Mouse (Mus musculus) heart, adult 2 months (tissue): ENCODE measurements around the gene 4930595D18Rik. TPM values are rescaled to one million over a fixed set of nuclear protein-coding genes. Genes with fewer than 3 reads are reported as not detected.

Experiments
- DNase-seq, 2 experiments: peaks; one replicate each; pipeline ENCODE4 v3.0.0; 2021
- H3K27ac ChIP-seq: fragments of 200-600 bp; 2 replicates; pipeline ENCODE4 v1.8.1; 2022
- H3K27me3 ChIP-seq: fragments of 200-500 bp; 2 replicates; pipeline ENCODE4 v1.6.1; 2012; ENCODE audit warnings: mild to moderate bottlenecking, low read length, inconsistent platforms, mixed read lengths; ENCODE audit not compliant: control insufficient read depth, insufficient read depth
- H3K36me3 ChIP-seq: fragments of 200-500 bp; 2 replicates; pipeline ENCODE4 v1.6.1; 2012; ENCODE audit warnings: low read length, inconsistent platforms; ENCODE audit not compliant: control insufficient read depth, insufficient read depth
- H3K4me1 ChIP-seq: fragments of 200-500 bp; 2 replicates; pipeline ENCODE4 v1.6.1; 2011; ENCODE audit warnings: low read length; ENCODE audit not compliant: control insufficient read depth, insufficient read depth
- H3K4me3 ChIP-seq: fragments of 200-600 bp; 2 replicates; pipeline ENCODE4 v1.8.1; 2022
- H3K79me2 ChIP-seq: fragments of 200-500 bp; replicated peaks from 2 replicates; pipeline ENCODE4 v1.6.1; 2012; ENCODE audit warnings: mild to moderate bottlenecking, inconsistent platforms, low read length, moderate library complexity, mixed read lengths; ENCODE audit not compliant: control insufficient read depth, insufficient read depth
- H3K9ac ChIP-seq: fragments of 200-500 bp; 2 replicates; pipeline ENCODE4 v1.6.1; 2012; ENCODE audit warnings: low read depth, mild to moderate bottlenecking, control low read depth, inconsistent platforms, low read length, mixed read lengths
- CTCF ChIP-seq: fragments of 200-600 bp; IDR thresholded peaks from 2 replicates; pipeline ENCODE4 v1.8.1; 2022; ENCODE audit warnings: antibody characterized with exemption, mild to moderate bottlenecking, moderate library complexity
- EP300 ChIP-seq: fragments of 200-500 bp; IDR thresholded peaks from 2 replicates; pipeline ENCODE4 v1.6.1; 2011; ENCODE audit warnings: low read depth, low read length, control low read depth; ENCODE audit not compliant: insufficient read depth
- POLR2A ChIP-seq: fragments of 200-500 bp; IDR thresholded peaks from 2 replicates; pipeline ENCODE4 v1.6.1; 2011; ENCODE audit warnings: mild to moderate bottlenecking, low read depth, low read length, control low read depth; ENCODE audit not compliant: insufficient read depth
- WGBS: fragments of 180-500 bp; shearing (Covaris S2); methylation state at CpG from one replicate; pipeline ENCODE4 v1.1.7; 2018; 5-methylcytosine and 5-hydroxymethylcytosine counted together
- intact Hi-C: fragments of 180-260 bp; cut with DNase I; formaldehyde crosslinking; loops from one replicate; pipeline ENCODE4 v1.15.1; 2025
- polyA plus RNA-seq: library from polyadenylated mRNA; depleted of rRNA; stranded (reverse); fragments of >200 nt; gene quantifications from 2 replicates; pipeline ENCODE4 v1.2.3, GENCODE M21; 2012
- total RNA-seq, 2 experiments: library from RNA; stranded (reverse); gene quantifications; 2 replicates each; pipeline ENCODE4 v1.2.3; 2021

The 4930595D18Rik gene
- total and polyA plus RNA-seq, 3 experiments: not detected

- intact Hi-C loops: loop anchor here (5.0 kb wide), 1 partner anchor 56 kb away; no protein-coding TSS in a partner anchor
- DNase-seq: peak; percentile 47 to 55
- WGBS: 30% methylated on average over 16 of the region's 16 CpGs
- peaks cover 3% of the 10 kb centered on the region for H3K4me1 ChIP-seq
- H3K36me3 ChIP-seq: no peaks in the 10 kb centered on the region
- 0 out of 2 replicates have a peak overlapping the region, but pooled peaks have one; percentile 11 for H3K9ac ChIP-seq
- H3K4me3 ChIP-seq: peak overlapping the region; percentile 9; the same call in 1 of the 2 replicates
- H3K27ac ChIP-seq: peak overlapping the region; percentile 23; the same call in 1 of the 2 replicates
- no peak for TF ChIP-seq EP300
- no peak for TF ChIP-seq CTCF
- TF ChIP-seq POLR2A: no peak
- no peaks in the 10 kb centered on the region for H3K27me3 ChIP-seq
- H3K79me2 ChIP-seq: no peaks in the 10 kb centered on the region
These were observed 40.7 kb downstream of the 4930595D18Rik start for GRCm38 (mm10) chr12:111143509-111144063.

- H3K79me2 ChIP-seq: no peaks in the 10 kb centered on the region
- H3K4me1 ChIP-seq: peaks cover 3% of the 10 kb centered on the region
- H3K9ac ChIP-seq: no peak overlapping the region
- peak overlapping the region; percentile 9; the same call in 1 of the 2 replicates for H3K4me3 ChIP-seq
- H3K27ac ChIP-seq: no peak overlapping the region
- no peaks in the 10 kb centered on the region for H3K27me3 ChIP-seq
- intact Hi-C loops: loop anchor here (5.0 kb wide), 1 partner anchor 56 kb away; no protein-coding TSS in a partner anchor
- TF ChIP-seq POLR2A: no peak
- TF ChIP-seq CTCF: peak; percentile 61
- no peak for DNase-seq
- 14% methylated on average over 12 of the region's 12 CpGs for WGBS
- H3K36me3 ChIP-seq: no peaks in the 10 kb centered on the region
These were observed 41.2 kb downstream of the 4930595D18Rik start for GRCm38 (mm10) chr12:111143005-111143508.

GRCm38 (mm10) chr12:111137079-111137478 is 47.2 kb downstream of the 4930595D18Rik start:
- intact Hi-C loops: no loop called here
- no peaks in the 10 kb centered on the region for H3K79me2 ChIP-seq
- H3K27me3 ChIP-seq: no peaks in the 10 kb centered on the region
- H3K4me3 ChIP-seq: no peak overlapping the region
- H3K4me1 ChIP-seq: peaks cover 7% of the 10 kb centered on the region
- peak; percentile 43 for TF ChIP-seq CTCF
- TF ChIP-seq EP300: no peak
- no peak for DNase-seq
- no peak overlapping the region for H3K27ac ChIP-seq
- no peaks in the 10 kb centered on the region for H3K36me3 ChIP-seq
- 74% methylated on average over 2 of the region's 2 CpGs for WGBS
- H3K9ac ChIP-seq: no peak overlapping the region

DNA sequence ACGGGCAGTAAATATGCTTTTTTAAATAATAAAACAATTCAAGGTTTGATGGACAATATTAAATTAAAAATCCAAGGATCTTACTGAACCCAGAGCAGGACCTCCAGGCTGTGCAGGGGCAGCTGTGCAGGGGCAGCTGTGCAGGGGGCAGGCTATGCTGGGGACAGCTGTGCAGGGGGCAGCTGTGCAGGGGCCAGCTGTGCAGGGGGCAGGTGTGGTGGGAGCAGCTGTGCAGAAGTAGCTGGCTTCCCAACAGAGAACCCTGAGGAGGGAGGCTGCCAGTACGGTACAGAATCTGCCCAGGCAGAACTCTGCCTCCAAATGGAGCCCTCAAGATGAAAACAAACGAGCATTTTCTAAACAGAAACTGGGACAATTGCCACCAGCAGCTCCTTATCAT is 48.3 kb downstream of the 4930595D18Rik start:
- H3K27me3 ChIP-seq: no peaks in the 10 kb centered on the region
- no peaks in the 10 kb centered on the region for H3K79me2 ChIP-seq
- TF ChIP-seq EP300: no peak
- no peak for TF ChIP-seq CTCF
- no peak for TF ChIP-seq POLR2A
- peaks cover 7% of the 10 kb centered on the region for H3K4me1 ChIP-seq
- no peak overlapping the region for H3K27ac ChIP-seq
- 85% methylated on average over 3 of the region's 3 CpGs for WGBS
- DNase-seq: no peak
- H3K36me3 ChIP-seq: no peaks in the 10 kb centered on the region
- H3K9ac ChIP-seq: no peak overlapping the region
- intact Hi-C loops: no loop called here
- no peak overlapping the region for H3K4me3 ChIP-seq

DNA sequence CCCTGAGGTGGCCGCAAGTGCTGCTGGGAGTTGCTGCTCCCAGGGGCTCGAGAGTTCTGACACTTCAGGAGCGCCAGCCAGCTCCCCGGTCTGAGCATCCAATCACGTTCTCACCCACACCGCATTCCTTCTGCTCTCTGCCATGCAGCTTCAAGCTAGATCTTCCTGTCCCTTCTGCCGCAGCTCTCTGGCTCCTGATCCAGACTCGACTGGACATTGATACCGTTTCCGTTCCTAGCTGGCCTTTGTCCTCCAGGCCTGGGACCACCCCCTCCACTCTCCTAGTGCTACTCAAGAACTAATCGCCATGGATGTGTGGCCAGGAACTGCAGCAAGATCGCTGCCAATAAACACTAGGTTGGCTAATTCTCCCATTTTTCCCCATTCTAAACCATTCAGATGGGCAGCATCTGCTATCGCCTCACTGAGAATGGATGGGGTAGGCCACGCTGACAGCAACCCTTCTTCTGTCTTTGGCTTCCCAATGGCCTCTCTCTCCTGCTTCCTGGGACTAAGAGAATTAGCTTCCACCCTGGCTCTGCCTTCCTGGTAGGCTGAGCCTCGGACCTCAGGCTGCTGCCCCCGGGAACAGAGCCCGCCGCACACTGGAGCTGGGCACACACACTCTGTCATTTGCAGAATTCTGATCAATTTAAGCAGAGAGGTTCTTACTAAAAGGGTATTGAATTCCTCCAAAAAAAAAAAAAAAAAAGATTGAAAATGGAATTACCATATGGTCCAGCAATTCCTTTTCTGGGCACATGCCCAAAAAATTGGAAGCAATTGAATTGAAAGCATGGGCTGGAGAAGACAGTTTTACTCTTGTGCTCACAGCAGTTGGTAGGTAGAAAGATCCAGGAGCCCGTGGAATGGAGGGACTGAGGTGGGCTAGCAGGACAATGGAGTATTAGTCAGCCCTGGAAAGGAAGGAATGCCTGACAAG is 49.2 kb downstream of the 4930595D18Rik start:
- Histone ChIP-seq H3K9ac (no peak overlapping the region), H3K27ac (no peak overlapping the region), H3K36me3 (no peaks in the 10 kb centered on the region), H3K4me3 (no peak overlapping the region), H3K27me3 (no peaks in the 10 kb centered on the region), H3K79me2 (no peaks in the 10 kb centered on the region), H3K4me1 (peaks cover 7% of the 10 kb centered on the region)
- DNase-seq: peak; percentile 36 to 41
- TF ChIP-seq POLR2A: no peak
- no peak for TF ChIP-seq CTCF
- no peak for TF ChIP-seq EP300
- intact Hi-C loops: no loop called here
- 40% methylated on average over 19 of the region's 19 CpGs for WGBS

DNA sequence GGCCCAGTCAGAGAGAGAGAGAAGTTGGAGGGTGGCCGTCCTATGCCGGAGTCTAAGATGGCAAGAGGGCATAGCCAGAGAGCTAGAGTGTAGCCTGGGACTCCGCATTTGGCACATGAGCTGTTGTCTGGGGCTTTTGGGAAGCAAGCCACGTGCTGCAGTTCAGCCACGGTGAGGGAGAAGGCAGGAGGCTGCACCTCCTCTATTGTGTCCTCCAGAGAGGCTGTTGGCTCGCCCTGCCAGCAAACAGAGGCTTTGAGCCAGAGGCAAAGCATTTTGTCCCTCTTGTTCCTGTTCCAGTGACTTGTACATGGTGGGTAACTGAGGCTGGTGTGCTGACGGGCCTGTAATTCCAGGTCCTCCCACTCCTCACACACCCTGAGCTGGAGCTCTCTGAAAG is 50.1 kb downstream of the 4930595D18Rik start:
- Histone ChIP-seq H3K79me2 (no peaks in the 10 kb centered on the region), H3K4me3 (no peak overlapping the region), H3K9ac (no peak overlapping the region), H3K27ac (no peak overlapping the region), H3K27me3 (no peaks in the 10 kb centered on the region), H3K36me3 (no peaks in the 10 kb centered on the region), H3K4me1 (peaks cover 7% of the 10 kb centered on the region)
- no peak for DNase-seq
- TF ChIP-seq CTCF (no peak), EP300 (no peak), POLR2A (no peak)
- intact Hi-C loops: no loop called here
- WGBS: 65% methylated on average over 7 of the region's 7 CpGs
